In genomic region chr10:39415586-39415985, GRCm38 (mm10) we compare ENCODE assay signal across 10 mouse cellular contexts. TPM values are rescaled to one million over a fixed set of nuclear protein-coding genes. Genes with fewer than 3 reads are reported as not detected.
DNase-seq lines count a peak whose midpoint lies in the region; ATAC-seq and TF ChIP-seq lines count a peak whose summit lies in the region.
"Had no signal": no experiment of that assay in that cellular context is flagged by ENCODE, and none has a peak within 500 bp of the region (broad histone marks: within the 10 kb centered on the region; RNA-seq: fewer than 3 reads in every experiment).

No protein-coding gene starts in this region.

- peak; percentile 11 for DNase-seq in kidney, adult 9 months
- DNase-seq in NIH3T3 (ENCODE audit: low read depth) = peak; percentile 93
- DNase-seq in cerebellum, adult 2 months = peak; percentile 69 to 88
- no peak for DNase-seq in thymus, adult 18-20 months
- DNase-seq in right cerebral cortex, postnatal 10 days (ENCODE audit: low spot score in 2 of 2) = no peak
- DNase-seq: liver, embryonic 13.5 days had no signal

- H3K4me3 ChIP-seq in kidney, embryonic 15.5 days (replicated peaks) = no peak overlapping the region
- no peak overlapping the region for H3K4me3 ChIP-seq in cerebellum, adult 2 months (replicated peaks; ENCODE audit: insufficient read depth, low read depth, low read length)
- no peak overlapping the region for H3K4me3 ChIP-seq in macrophage (ENCODE audit: inconsistent target)
- H3K4me3 ChIP-seq: liver, embryonic 13.5 days had no signal

- H3K27me3 ChIP-seq in kidney, embryonic 15.5 days = no peaks in the 10 kb centered on the region
- H3K27me3 ChIP-seq in cerebellum, adult 2 months (ENCODE audit: control insufficient read depth, insufficient read depth, low read length) = no peaks in the 10 kb centered on the region
- H3K27me3 ChIP-seq: liver, embryonic 13.5 days had no signal

- no peak for TF ChIP-seq POLR2A in cerebellum, adult 2 months (IDR thresholded peaks at IDR 0.05; ENCODE audit: borderline replicate concordance, insufficient read depth, low read length)

- no peak for ATAC-seq in kidney, embryonic 15.5 days (replicated peaks; ENCODE audit: low FRiP score)
- no peak for ATAC-seq in megakaryocyte-erythroid progenitor cell, adult 5-6 weeks (replicated peaks; ENCODE audit: low FRiP score, low TSS enrichment, poor library complexity, severe bottlenecking)

- 40% methylated on average over 2 of the region's 2 CpGs for WGBS in kidney, embryonic 15.5 days
- 4% methylated on average over 2 of the region's 2 CpGs for WGBS in cerebellum, adult 2 months
- WGBS in macrophage (ENCODE audit: missing documents) = 9% methylated on average over 2 of the region's 2 CpGs

- H3K27ac ChIP-seq in kidney, embryonic 15.5 days = no peak overlapping the region
- no peak overlapping the region for H3K27ac ChIP-seq in cerebellum, adult 2 months (ENCODE audit: insufficient read depth, low read length)
- peak overlapping the region; percentile 29; the same call in 1 of the 2 replicates for H3K27ac ChIP-seq in macrophage
- H3K27ac ChIP-seq: hindbrain, embryonic 14.5 days; liver, embryonic 13.5 days had no signal

- H3K4me1 ChIP-seq in kidney, embryonic 15.5 days = peaks cover 47% of the 10 kb centered on the region
- peaks cover 29% of the 10 kb centered on the region for H3K4me1 ChIP-seq in cerebellum, adult 2 months (ENCODE audit: control insufficient read depth, insufficient read depth, low read length)

- peaks cover 31% of the 10 kb centered on the region for H3K79me2 ChIP-seq in macrophage (ENCODE audit: inconsistent target)

- H3K36me3 ChIP-seq in kidney, embryonic 15.5 days = no peaks in the 10 kb centered on the region
- H3K36me3 ChIP-seq in macrophage (ENCODE audit: inconsistent target) = no peaks in the 10 kb centered on the region
- H3K36me3 ChIP-seq: liver, embryonic 13.5 days had no signal

- H3K9ac ChIP-seq in kidney, embryonic 15.5 days = no peak overlapping the region
- H3K9ac ChIP-seq: hindbrain, embryonic 14.5 days; liver, embryonic 13.5 days had no signal

- H3K4me2 ChIP-seq in kidney, embryonic 15.5 days = no peak overlapping the region
- H3K4me2 ChIP-seq: hindbrain, embryonic 14.5 days; liver, embryonic 13.5 days had no signal

- H3K9me3 ChIP-seq in kidney, embryonic 15.5 days (replicated peaks) = no peaks in the 10 kb centered on the region
- H3K9me3 ChIP-seq: liver, embryonic 13.5 days had no signal

- no peak for TF ChIP-seq CTCF in cerebellum, adult 2 months (IDR thresholded peaks at IDR 0.05; ENCODE audit: borderline replicate concordance, insufficient read depth, low read depth, low read length)

RNA-seq across cellular contexts. Expression of gene Fyn, which starts 46.9 kb away (rescaled TPM):
- polyA plus RNA-seq in kidney, embryonic 15.5 days (2015; fragmentation: Nextera tagmentation; extraction: Ambion mirVana) = 26.2 and 27.0 TPM in 2 replicates
- 104 and 107 TPM in 2 replicates for polyA plus RNA-seq in cerebellum, adult 2 months (2012; rRNA removed)
- total RNA-seq in macrophage (2018; cell fraction: chromatin; rRNA removed) = 10 to 100 TPM in 25 of 26 experiments, 1 to 10 TPM in 1; 6.3 to 28.4 (median 18.4) TPM
- 10 to 100 TPM in 24 of 26 experiments, 1 to 10 TPM in 2; 9.9 to 18.1 (median 13.6) TPM for total RNA-seq in macrophage (2018; cell fraction: cytosol; rRNA removed)
- 10 to 100 TPM in 25 of 26 experiments, 1 to 10 TPM in 1; 9.1 to 30.6 (median 14.2) TPM for total RNA-seq in macrophage (2018; cell fraction: nucleus; rRNA removed)
- polyA plus RNA-seq in macrophage (2018) = 11.3 to 23.4 TPM (median 18.6 TPM) in 3 replicates
- total RNA-seq in megakaryocyte-erythroid progenitor cell, adult 5-6 weeks (2014; fragmentation: Nextera tagmentation) = 10.7 and 16.5 TPM in 2 replicates
- 29.4 and 37.7 TPM in 2 replicates for total RNA-seq in megakaryocyte-erythroid progenitor cell, adult 5-6 weeks (2017)

Comparison
In these comparisons a context has a peak if more than half of its experiments do, and no peak if none do; other contexts are left out.
1. DNase-seq: peak in kidney, adult 9 months (single experiment), NIH3T3 (single experiment) and cerebellum, adult 2 months (2 of 2); none in thymus, adult 18-20 months (0 of 2) and right cerebral cortex, postnatal 10 days (0 of 2).